Mouse (Mus musculus): Measurements from ENCODE around the gene Dchs1.
"Not testable (repeated sequence)": the region's sequence is repeated elsewhere in the genome, so short reads cannot be mapped to it uniquely, and the experiment has no call there.

Dchs1 gene

DNA sequence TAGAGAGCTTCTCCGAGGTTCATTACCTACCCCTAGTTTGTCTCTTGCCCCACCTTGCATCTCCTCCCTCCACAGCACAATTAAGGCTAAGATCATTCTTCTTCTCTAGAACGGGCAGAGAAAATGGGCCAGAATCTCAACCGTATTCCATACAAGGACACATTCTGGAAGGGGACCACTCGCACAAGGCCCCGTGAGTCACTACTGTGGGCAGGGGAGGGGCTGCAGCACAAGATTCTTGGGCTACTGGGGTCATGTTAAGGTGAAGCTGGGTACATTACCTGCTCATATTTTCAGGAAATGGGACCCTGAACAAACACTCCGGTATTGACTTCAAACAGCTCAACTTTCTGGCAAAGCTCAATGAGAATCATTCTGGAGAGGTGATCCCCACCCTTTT, 46.6 kb downstream of the Dchs1 start:
- no peak for DNase-seq

DNA sequence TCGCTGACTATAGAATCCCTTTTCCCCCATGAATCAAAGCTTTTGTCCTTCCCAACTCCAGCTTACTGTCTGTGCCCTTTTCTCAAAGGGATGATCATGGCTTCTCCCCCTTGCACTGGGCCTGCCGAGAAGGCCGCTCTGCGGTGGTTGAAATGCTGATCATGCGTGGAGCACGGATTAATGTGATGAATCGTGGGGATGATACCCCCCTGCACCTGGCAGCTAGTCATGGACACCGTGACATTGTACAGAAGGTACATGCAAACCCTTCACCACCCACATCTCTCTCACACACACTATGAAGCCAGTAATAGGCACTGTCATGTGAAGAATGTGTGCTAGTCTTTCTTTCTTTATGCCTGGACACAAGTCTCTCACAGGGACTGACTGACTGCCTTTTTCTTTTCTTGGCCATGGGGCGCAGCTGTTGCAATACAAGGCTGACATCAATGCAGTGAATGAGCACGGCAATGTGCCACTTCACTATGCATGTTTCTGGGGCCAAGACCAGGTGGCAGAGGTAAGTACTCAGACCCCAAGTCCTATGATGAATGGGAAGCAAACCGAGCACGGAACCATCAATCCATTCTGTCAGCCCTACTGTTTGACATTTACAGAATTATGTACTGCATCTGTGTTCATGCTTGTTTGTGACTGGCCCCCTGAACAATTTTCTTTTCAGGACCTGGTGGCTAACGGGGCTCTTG, 47.2 kb downstream of the Dchs1 start:
- DNase-seq, result no peak

DNA sequence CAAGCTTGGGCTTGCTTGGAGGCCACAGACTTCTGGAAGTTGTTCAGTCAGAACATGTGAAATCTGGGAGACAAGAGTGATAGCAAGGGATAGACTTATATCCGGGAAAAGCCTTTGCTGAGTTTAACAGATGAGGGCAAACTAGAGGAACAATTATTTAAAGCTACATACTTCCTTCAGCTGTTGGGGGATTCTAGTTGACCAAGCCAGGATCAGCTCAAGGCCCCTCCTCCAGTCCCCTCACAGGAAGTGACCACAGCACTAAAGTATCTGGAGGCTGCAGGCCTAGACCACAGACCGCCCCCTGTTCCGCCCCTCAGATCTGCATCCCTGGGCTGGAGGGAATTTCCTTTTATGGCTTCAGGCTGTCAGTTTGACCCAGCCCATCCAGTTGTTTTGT, 48.5 kb downstream of the Dchs1 start:
- peak; percentile 74 for DNase-seq

DNA sequence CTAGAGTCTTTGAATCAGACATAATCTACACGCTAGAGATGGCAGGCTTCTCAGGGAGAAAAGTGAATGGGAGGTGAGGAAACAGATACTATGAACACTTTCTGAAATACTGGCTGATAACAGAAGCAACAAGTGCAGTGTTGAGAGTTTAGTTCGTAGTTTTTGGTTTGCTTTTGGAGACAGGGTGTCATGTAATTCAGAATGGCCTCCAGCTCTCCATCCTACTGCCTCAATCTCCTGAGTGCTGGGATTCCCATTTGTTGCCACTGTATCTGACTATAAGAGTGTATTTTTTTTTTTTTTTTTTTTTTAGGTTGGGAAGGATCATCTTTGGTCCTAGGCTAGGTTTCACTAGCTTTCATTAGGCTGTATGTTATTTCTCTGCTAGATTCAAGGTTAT, 49.2 kb downstream of the Dchs1 start:
- DNase-seq, result no peak

DNA sequence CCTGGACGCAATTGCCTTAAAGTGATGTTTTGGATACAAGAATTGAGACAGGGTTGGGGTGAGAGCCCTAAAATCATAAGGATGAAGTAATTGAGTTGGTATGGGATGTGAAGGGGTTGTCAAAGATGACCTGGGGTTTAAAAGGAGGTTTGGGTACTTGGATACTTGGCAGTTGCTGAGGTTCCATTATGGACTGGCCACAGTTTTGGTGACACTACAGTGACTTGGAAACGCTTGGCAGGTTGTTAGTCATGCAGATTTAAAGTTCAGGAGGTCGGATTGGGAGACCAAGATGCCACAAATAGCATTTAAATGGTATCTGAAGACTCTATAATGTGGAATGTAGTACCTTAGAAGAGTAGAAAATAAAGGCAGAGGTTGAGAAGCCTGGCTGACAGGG, 49.8 kb downstream of the Dchs1 start:
- no peak for DNase-seq

DNA sequence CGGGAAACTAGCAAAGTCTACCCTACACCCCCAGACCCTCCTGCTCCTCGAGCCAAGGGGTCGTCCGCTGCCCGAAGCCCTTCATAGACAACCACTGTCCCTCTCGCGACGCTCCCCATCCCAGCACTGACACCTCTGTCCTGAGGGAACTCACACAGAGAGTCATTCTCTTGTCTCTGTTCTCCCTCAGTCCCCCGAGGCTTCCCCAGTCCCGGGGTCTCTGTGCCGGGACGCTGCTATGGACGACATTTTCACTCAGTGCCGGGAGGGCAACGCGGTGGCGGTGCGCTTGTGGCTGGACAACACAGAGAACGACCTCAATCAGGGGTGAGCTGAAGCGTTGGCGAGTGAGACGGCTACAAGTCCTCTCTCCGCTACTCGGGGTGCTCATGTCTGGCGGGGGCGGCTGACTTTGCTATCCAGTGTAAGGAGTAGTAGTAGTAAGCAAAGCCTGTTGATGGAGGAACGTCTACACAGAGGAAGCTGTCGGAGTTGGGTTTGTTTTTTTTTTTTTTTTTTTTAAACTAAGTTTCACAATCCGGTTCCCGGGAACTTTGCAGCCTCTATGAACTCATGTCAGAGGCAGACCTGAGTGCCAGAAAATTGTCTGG, 50.4 kb downstream of the Dchs1 start, which contains the start of gene Rrp8:
Gene Rrp8 (minus strand): TSS at position 475 of the 611 bp plus-strand sequence.
- peak; percentile 43 for DNase-seq

DNA sequence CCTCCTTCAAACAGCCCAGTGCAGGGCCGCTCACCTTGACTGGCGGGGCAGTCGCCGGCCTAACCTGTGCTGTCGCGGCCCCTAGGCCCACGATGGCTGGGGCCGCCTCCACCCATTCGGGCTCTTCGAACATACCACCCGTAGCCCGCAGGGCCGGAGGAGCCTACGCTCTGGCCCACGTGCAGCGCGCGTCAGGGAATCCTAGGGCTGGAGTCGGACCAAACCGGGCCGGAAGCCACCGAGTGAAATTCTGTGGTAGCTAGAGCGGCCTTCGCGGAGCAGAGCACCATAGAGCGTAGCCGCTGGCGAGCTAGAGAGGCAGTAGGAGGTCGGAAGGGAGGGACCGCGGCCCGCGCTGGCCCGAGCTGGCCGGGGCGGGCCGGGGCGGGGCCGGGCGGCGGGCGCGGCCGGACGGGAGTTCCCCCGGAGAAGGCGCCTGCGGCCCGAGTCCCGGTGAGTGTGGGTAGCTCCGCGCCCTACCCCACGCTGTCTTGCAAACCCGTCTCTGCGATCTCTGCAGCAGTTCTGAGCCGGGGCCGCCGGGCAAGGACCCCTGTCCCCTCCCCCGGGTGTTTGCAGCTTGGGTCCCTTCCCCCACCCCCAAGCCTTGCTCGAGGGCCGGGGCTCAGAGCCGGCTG, 51.1 kb downstream of the Dchs1 start, which contains the start of gene Ilk:
Gene Ilk (plus strand): TSS at position 329 of the 638 bp plus-strand sequence.
- peak; percentile 96 for DNase-seq

DNA sequence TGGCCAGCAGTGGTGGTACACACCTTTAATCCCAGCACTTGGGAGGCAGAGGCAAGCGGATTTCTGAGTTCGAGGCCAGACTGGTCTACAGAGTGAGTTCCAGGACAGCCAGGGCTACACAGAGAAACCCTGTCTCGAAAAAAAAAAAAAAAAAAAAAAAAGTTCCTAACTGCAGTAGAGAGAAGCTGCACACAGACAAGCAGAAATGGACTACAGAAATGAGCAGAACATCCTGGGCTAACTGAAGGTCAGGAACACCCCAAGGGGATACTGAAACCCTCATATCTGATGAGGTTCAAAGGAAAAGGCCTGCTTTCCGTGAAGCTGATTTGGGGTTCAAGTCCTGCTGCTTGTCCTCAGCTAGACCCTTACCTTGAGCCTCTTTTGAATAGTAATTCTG, 52.0 kb downstream of the Dchs1 start:
- DNase-seq, result not testable (repeated sequence)

DNA sequence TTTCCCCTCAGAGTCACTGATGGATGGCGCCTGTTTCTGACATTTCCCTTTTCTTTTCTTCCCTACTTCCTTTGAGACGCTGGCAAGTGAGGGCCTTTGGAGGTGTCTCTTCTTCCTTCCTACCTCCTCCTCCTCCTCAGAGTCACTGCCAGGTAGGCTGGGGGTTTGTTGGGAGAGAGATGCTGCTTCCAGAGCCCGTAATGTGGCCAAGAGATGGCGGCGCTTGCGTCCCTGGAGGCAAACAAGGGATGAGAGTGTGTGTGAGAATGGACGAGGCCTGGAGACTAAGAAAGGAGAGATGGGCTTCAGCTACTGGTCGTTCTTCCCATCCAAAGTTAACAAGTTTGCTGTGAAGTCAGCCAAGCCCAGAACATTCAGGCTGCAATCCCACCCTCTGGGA, 52.6 kb downstream of the Dchs1 start:
- DNase-seq, result no peak

DNA sequence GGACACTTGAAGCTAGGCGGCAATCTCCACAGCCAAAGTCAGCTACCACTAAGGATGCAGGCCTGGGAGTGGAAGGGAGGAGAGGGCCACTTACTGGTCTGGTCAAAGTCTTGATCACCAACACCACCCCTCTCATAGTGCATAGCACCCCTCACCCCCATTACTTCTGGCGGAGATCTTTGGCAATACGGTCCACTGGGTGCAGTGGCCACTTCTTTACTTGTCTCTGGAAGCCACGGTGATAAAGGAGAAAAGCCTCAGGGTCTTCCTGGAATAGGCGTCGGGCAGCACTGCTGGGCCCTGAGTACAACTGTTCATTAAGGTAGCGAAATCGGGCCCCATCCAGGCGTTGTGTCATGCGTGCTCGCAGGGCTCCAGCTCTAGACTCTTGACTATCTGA, 53.6 kb downstream of the Dchs1 start:
- DNase-seq, result no peak

DNA sequence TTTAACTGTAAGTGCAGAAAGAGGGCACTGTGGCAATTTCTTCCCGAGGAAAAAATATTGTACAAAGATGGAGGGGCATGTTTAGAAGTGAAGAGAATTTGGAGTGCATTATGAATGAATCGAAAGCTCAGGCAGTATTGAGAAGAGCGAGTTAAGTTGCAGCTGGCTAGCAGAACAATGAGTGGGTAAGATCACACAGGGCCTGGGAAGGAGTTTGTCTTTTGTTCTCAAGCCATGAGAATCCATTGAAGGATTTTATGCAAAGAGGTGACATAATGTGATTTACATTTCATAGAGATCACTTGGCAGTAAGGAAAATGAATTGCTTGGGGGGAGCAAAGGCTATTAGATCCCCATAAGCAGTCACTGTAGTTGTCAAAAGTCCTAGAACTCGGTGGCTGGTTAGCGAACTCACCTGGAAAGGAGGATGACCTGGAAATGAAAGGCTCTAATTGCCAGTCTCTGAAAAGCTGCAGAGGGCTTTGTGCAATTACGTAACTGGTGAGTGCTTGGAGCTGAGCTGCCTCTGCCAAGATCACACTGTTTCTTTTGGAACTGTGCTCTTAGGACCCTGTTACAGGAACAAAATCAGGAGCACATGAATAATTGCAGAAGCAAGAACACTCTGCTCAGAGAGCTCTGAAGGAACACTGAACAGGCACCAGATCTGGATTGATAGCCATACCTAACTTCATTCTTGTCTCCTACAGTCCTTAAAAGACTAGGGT, 58.6 kb downstream of the Dchs1 start:
- DNase-seq, result peak; percentile 44

DNA sequence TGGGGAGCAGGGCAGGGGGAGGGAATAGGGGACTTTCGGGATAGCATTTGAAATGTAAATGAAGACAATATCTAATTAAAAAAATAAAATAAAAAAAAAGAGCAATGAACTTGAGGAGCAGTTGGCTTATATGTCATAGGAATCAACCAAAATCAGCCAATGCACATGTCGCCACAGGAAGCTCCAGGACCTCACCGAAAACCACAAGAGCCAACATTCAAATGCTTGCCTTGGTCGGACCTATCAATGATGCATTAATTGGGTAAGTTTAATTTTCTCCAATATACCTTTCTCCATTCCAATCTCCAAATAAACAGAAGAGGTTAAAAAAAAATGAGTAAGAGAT, 60.5 kb downstream of the Dchs1 start:
- DNase-seq, result no peak

DNA sequence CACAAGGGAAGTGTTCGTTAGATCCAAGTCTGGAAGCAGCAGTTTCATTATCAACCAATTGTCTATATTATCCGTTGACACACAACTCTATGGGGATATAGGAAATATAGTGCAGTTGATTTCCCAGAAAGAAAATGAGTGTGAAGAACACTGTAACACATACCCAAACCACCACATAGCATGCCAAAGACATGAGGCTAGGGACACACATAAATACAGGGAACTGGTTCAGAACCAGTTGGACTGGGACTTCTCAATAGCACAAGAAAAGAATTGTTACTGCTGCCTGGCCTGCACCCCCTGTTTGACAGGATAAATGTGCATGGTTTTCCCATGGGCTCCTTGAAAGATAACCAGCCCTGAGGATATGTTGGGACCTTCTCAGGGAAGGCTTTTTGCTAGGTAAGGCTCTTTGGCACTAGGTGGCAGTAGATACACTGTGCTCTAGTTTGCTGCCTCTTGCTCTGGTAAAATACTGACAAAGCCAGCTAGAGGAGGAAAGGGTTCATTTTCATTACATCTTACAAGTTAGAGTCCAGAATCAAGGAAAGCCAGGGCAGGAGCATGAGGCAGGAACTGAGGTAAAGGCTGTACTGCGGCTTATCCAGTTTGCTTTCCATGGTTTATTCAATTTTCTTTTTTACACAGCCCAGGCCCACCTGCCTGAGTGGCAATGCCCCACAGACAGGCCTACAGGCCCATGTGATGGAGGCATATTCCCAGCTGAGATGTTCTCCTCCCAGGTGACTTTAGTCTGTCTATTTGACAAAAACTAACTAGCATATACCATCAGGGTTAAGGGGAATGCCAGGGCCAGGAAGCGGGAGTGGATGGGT, 61.1 kb downstream of the Dchs1 start:
- DNase-seq, result peak; percentile 79

DNA sequence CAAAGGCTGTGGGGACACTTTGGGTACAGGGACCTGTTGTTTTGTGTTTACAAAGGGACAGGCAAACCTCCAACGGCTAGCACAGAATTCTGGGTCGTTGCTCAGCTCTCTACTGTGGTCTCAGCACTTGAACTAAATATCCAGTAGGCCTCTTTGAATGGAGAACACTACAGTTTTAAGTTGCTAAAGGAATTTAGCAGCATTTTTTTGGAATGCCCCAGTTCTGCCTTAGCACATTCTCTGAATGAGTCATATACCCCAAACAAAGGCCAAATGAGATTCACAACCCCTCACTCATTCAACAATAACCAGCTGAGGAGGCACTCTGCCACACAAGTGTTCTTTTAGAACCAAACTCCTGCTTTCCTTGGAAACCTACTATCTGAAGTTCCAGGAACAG, 65.5 kb downstream of the Dchs1 start:
- no peak for DNase-seq

DNA sequence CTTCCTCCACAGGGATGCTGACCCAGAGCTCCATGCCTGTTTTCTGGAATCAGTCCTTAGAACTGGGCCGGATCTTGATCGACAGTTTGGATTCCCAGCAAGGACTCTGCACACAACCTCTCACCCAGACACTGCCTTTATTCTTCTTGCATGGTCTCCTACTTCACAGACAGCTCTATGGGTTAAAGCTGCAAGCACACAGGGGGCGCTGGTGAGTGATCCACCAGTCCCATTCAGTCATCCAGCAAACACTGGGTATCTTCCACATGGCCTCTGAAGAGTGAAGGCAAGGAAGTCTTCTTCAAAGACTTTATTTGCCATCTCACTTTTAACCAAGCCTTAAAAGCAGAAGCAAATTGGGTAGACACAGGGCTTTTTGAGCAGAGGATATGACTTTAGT, 72.1 kb downstream of the Dchs1 start:
- no peak for DNase-seq

DNA sequence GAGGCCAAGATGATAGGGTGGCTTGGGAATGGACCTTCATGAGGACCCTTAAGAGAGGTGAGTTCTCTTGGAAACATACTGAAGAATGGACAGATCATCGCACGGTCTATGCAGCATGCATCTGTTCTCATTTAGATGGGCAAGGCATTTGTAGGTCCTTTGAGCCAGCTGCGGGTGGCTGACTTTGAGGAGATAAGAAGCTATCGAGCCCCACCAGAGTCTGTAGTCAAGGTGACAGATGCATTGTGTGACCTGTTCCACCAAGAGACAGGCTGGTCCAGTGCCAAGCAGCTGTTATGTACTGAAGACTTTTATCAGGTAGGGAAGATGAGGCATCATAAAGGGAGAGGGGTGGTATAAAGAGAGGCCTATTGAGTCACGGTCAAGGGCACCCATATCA, 78.7 kb downstream of the Dchs1 start:
- DNase-seq, result no peak

DNA sequence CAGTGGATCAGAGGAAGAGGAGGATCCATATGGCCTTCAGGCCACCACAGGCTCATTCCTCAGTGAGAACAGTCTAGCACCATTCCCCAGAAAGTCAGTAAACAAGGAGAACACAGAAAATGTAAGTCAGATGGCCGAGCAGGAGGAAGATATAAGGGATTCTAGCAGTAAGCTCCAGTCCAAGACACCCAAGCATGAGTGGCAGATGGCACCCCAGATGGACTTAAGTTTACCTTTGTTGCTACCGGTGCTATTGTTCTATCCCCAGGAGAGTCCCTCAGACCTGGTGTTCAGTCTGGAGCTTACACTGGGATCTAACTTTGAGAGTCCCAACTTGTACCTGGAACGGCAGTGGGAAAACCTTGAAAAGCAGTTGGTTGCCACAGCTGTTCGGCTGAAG, 83.6 kb downstream of the Dchs1 start:
- DNase-seq, result no peak

DNA sequence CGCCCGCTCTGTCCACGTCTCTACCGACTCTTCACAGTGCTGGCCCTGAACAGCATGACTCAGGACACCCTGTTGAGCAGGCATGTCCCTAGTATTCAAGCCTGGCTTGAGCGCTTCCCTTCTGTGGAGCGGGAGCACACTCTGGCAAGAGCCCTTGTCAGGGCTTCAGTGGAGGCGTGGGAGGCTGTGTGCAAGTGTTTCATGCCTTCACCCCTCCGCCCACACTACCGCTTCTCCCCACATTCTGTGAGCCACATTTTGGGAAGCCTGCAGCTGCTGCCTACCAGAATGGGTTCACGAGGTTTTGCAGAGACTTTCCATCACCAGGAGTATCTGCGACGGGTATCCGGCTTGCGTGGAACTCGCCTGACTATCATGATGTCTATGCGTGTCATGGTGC, 84.3 kb downstream of the Dchs1 start:
- DNase-seq, result no peak
